Mouse (Mus musculus) ES-E14 (cell line): ENCODE data around the gene Lyve1.

ENCODE experiments used
- HCFC1 ChIP-seq: IDR thresholded peaks from 2 replicates; pipeline ENCODE4 v1.6.1; 2012; ENCODE audit warnings: low read length, inconsistent platforms, borderline replicate concordance; ENCODE audit not compliant: insufficient read depth
- ZC3H11A ChIP-seq: IDR thresholded peaks from 2 replicates; pipeline ENCODE4 v1.6.1; 2012; ENCODE audit warnings: low read depth, mild to moderate bottlenecking, inconsistent platforms, low read length, borderline replicate concordance

- TF ChIP-seq ZC3H11A, result no peak
- no peak for TF ChIP-seq HCFC1
Measured at GRCm38 (mm10) chr7:110851541-110852203, 11.4 kb downstream of the Lyve1 start.
